Mouse (Mus musculus): ENCODE measurements around the gene Prdm16.

Prdm16 gene

DNA sequence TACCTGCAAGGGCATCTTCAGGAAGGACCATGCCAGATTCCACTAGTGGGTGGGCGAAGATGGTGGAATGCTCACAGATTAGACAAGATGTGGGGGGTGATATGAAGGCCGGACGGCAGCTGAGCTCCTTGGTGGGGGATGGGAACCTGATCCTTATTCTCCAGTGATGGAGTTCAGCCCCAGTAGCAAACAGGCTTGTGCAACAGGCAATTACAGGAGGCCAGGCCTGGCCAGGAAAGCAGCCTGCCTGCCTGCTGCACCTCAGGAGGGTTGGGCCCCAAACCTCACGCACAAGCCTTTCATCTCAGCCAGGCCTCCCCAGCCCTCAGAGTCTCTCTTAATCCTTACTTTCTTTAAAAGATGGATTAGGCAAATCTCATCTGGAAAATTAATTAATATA lies 124.9 kb downstream of the Prdm16 start:
- DNase-seq (ENCODE audit: low read depth), result no peak

DNA sequence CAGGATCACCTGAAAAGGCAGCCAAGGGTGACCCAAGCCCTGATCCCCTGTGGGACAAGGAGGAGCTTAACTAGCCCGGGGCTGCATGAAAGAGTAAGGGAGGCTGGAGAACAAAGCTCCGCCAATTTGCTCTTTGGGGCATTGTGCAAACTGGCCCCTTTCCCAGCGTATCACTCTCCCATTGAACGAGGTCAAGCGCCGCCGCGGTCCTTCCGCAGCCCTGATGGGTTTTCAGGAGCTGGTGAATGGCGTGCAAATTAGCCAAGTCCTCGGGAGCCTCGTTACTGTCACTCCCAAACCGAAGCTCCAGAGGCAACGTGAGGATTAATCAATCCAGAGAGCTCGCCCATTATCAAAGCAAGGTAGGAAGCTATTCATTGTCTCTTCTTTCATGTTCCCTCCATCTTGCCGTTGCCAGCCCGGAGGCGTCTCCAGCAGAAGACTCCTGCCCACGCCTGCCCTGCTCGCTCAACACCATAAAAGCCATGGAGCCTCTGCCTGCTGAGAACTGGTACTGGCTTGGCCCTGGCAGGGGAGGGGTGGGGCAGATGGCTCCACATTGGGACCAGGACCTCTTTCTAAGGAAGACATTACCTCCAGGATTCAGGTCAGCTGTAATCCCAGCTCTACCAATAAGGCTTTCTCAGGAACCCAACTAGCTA lies 129.8 kb downstream of the Prdm16 start:
- DNase-seq (ENCODE audit: low read depth), result no peak

DNA sequence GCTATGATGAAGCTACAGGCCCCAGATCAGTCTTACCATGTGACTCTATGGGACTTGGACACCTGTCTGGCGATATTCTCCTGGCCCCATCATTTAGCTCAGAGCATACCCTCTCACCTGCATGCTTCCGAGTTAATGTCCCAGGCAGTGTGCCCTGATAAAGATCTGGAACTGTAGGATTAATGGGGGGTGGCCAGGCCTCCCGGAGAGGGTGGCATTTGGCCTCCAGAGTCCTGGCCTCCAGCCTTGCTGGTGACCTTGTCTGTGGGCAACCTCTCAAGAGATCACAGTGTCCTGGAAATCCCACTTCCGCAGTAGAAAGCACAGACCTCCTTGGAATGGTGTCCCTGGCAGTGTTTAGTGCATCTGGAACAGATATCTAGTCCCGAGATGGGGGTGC lies 131.4 kb downstream of the Prdm16 start:
- DNase-seq (ENCODE audit: low read depth), result no peak

DNA sequence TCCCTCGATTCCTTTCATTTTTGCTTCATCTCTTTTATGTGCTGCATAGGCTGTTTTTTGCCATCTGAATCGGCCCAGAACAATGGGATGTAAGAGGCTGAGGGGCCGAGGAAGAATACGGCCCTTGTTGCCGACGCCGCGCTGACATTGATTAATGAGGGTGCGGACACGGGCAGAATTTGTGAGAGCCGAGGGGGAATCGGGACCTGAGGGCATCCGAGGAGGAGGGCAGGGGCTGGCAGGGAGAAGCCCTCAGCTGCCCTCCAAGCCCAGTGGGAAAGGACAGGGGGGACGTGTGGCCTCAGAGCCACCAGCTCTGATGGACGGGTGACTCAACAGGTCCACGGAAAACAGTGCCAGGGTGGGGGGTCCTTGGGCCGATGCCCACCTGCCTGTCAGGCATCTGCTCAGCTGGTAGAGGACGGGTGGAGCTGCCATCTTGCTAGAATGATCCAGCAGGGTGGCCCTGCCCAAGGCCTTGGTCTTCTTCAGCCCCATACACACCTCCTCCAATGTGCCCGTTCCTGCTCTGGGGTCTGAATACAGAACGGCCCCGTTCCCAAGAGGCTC lies 133.3 kb downstream of the Prdm16 start:
- no peak for DNase-seq (ENCODE audit: low read depth)

DNA sequence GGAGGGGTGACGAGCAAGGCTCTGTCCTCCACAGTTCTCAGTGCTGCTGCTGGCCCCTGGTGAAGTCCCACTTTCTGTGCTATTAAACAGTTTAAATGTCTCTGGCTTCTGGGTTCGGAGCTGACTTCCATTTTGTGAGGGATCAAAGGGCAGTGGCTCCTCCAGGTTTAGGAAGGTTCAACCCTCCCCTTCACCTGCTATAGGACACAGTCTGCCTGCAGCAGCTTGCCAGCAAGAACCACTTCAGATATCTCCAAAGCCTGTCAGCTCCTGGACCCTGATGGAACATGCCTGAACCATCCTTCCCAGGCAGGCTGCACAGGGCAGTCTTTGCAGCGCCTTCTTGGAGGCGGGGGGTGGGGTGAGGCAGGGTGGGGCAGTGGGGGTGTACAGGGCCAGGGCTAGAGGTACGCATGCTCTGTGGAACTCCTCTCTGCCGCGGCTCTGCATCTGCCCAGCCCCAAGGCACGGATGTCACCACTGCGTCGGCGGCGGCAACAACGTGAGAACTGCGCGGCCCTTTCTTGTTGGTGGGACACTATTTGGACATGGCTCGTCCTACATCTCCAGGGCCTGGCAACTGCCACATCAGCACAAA lies 134.2 kb downstream of the Prdm16 start:
- no peak for DNase-seq (ENCODE audit: low read depth)

DNA sequence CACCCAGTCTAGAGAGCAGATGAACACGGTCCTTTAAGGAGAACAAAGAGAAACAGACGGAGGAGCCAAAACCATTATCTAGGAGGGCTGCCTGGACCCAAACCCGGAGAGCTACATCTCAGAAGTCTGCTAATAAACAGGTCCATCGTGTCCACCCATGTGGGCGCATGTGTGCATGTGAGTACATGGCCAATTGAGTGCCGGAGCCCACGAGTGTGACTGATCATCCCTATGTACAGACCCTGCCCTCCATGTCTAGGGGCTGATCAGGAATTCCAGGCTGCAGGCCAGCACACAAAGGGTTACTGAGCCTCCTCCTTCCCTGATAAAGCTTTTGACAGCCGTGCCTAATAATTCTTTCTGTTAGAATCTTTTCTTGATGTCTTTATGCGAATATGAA lies 136.0 kb downstream of the Prdm16 start:
- DNase-seq (ENCODE audit: low read depth), result no peak

DNA sequence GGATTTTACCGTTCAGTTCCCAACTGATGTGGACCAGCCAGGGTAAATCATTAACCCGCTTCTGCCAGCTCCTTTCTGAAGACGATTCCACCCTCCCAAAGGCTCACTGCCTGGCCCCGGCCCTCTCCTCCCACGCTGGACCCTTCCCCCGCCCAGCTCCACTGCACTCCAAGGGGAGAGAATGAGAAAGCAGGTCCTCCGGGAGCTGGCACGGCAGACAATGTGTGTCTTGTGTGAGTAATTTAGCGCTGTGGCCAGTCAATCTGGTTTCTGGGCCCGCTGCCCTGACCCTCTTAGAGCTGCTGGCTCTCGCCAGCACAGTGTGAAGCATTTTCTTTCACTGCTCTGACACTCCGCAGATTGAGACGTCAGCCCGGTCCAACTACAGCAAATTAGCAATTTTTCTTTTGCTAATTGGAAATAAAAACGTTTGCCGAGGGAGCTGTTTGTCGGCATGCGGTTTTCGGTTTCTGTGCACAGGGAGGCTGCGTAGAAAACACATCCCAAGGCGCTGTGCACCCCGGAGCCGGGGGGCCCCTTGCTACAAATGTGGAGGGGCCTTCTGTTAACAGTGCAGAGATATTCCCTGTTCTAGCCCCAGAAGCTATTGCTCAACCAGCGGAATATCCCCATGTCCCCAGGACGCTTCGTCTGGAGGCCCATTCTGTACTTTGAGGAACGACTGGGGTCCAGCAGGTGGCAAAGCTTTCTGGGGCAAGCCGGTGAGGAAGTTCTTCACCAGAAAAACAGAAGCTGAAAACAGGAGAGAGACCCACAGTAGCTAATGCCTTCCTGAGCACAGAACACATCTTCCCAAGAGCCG lies 136.8 kb downstream of the Prdm16 start:
- DNase-seq (ENCODE audit: low read depth), result no peak

DNA sequence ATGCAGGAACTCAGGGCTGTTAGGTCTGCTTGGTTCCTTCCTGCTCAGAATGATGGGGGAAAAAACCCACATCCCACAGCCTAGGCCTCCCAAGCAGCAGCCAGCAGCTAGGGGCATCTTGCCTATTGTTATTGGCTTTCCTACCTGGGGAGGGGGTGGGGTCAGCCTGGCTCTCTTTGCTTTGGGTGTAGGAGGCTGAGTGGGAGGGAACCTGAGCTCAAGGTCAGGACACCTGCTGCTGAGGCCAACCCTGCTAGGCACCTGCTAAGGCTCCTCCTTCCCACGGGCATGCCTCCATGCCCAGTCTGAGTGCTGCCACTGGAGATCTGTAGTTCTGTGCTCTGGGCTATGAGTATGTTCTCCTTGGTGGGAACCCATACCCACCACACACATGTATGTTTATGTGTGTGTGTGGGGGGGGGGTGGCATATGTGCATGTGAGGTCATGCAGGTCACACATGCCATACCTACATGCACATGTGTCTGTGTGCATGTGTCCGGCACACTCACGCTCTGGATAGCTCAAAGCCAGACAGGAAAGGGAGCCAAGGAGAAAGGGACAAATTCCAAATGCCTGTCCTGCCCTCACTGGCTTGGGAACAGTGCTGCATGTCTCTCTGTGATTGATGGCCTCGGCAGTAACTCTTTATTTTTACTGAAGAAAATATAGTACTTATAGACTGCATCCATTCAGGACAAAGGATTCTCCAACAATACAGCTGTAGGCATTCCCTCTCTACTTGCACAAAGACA lies 139.1 kb downstream of the Prdm16 start:
- no peak for DNase-seq (ENCODE audit: low read depth)

DNA sequence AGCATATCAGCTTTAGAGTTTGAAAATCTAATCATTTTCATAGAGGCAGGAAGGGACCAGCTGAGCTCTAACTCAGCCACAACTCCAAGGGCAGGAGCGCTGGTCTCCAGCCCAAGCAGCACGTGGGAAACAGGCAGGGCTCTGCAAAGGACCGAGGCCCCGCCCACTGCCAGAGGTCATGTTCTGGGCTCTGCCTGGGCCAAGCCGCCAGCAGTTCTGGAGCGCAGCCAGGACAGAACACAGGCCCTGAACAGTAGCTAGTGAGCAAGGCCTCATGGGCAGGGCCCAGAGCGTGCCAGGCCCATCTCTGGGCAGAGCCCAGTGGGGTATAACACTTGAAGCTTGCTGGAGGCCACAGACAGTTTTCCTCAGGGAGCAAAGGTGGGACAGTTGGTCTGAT lies 139.7 kb downstream of the Prdm16 start:
- no peak for DNase-seq (ENCODE audit: low read depth)

DNA sequence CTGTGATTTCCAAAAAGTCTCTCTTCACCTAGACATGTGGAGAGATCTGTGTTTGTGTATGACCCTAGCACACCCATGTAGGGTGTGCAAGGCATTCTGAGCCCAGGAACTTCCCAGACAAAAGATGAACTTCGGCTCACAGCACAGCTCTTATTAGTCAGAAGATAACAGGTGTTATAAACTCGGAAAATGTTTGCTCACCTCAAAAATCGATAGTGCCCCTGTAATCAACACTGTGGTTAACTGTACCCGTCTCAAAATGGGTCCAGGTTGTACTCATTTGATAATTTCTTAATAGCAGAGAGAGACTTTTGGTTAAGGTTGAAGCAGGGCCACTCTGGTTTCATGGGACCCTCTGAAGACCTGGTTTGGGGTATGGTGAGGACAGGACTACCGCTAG lies 140.2 kb downstream of the Prdm16 start:
- no peak for DNase-seq (ENCODE audit: low read depth)

DNA sequence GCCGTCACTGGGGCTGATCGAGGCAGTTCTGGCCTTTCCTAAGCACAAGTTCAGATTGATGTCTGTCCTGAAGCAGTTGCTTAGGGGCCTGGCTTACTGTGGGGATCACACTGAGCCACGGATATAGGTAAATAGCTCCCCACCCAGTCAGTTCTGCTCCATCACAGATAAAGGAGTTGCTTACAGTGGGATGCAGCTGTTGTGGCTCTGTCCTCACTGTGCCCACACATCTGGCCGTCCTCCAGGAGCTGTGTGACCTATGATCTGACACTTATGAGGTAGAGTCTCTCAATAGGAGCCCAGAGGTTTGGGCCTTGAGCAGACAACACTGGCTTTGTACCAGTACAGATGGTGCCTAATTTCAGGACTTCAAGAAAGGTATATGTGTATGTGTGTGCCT lies 142.7 kb downstream of the Prdm16 start:
- no peak for DNase-seq (ENCODE audit: low read depth)

DNA sequence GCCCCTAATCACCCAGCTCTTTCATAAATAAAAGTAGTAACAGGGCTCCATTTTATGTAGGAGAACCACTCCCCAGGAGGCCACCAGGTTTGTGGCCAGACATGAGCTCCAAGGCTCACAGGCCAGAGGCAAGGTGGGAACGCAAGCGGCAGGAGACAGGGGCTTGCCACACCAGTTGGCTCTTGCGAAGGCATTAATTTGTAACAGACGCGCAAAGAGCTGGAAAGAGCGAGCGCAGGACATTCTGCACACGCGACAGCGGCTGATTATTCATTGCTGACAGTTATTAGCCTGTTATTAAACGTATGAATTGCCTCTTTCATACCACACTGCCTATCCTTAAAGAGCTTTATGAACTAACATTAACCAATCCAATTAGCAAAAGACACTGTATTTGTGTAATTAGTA lies 144.0 kb downstream of the Prdm16 start:
- no peak for DNase-seq (ENCODE audit: low read depth)

DNA sequence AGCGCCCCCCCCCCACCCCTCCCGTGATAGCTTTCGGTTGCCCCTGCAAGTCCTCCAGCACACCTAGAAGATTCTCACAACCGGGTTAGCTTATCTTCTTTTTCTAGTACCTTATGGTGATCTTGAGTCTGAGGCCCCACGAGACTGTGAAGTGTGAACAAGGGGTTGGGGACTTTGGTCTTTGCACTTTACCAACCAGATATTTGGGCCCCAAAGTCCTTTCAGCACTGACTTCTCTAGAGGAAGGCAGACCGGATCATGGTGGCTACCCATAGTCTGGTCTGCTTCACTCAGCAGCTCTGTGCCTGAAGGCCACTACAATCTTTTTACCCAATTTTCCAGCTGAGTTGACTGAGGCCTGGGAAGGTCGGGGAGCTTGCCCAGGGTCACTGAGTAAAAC lies 144.4 kb downstream of the Prdm16 start:
- DNase-seq (ENCODE audit: low read depth), result no peak

DNA sequence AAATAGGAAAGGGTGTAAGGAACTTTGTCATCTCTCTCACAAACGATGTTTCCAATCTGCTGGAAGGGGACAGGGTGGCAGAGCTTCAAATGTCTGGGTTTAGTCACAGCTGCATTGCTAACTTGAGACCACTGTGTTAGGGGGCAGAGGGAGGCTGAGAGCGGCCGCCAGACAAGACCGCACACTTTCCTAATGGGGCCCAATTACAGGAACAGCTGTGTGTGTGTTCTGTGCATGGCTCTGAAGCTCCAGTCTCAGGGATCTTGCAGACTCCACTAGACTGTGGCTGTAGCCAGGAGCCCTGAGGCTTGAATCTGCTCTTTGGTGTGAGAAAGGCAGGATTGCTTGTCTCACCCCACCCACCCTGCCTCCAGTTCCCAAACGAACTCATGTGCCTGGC lies 148.6 kb downstream of the Prdm16 start:
- no peak for DNase-seq (ENCODE audit: low read depth)

DNA sequence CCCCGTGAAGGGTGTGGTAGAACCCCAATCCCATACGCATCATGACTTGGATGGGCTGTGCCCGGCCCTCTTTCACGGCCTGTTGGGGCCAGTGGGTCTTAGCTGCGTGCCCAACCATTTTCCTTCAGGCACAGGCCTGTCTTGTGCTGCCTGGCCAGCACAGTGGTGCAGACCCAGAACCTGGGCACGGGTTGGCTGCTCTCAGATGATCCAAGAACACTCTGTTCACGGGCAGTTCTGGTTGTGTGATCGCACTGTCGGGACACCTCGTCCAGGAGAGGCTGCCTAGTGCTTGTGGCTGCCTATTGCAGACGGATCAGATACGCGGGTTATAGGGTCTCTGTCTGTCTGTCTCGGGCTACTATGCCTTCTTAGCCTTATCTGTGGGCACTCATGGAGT lies 154.0 kb downstream of the Prdm16 start:
- no peak for DNase-seq (ENCODE audit: low read depth)

DNA sequence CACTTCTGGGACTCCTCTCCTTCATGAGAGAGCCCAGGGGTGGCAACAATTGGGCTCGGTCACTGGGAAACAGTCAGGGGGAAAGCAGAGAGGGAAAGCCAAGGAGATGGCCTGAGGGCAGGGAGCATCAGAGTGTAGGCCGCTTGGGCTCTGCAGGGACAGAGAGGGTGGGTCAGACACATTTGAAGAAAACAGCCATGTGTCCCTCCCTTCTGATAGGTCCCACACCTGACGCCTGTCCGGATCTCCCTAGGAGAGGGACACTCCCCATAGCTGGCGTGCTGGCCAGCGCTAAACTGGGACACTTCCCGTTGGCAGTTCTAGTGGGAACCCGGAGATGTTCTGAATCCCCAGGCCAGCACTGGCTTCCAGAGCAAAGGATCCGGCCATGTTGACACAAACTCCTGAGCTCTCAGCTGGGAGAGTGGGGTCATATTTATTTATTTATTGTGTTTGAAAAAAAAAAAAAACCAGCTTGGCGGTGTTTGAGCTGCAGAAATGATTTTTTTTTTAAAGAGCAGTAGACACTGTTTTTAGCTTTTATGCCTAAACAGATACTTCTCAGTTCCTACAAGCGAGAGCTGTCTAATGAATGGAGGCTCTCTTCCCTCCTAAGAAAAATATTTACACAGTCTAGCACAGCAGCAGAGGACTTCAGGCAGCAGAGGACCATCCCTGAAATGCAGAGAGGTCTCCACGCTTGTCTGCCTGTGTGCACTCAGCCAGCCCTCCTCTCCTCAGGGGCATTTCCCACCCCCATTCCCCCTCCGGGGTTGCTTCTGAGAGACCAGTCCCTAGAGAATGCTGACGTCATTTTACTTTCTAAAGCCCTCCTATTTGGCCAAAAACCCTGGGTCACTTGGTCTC lies 154.7 kb downstream of the Prdm16 start:
- DNase-seq (ENCODE audit: low read depth), result no peak

DNA sequence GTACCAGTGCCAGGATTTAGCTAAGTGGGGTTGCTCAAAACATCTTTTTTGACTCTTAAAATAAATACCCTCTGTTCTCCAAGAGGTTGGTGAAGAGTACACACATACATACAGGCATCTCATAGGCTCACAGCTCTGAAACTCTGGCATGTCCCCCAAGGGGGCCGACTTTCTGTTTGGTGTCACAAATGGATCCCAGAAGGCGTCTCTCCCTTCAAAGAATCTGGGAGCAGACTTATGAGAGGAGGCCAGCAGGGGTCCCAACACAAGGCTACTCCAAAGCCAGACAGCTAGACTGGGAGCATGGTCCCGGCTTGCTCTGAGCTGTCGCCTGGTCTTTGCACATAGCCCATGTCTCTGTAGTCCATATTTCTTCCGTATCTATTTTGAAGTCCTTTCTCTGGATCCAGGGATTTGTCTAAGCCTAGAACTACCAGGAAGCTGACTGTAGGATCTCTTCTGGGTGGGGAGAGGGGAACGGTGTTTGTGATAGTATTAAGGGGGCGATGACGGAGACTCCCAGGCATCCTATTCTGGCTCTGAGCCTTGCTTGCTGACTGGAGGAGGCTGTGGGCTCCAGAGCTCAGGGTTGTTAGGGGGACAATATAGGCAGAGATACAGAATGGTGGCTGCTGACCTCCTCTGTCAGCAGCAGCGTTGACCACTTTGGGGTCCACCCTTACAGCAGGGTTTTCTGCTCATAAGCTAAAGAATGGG lies 156.0 kb downstream of the Prdm16 start:
- DNase-seq (ENCODE audit: low read depth), result no peak

DNA sequence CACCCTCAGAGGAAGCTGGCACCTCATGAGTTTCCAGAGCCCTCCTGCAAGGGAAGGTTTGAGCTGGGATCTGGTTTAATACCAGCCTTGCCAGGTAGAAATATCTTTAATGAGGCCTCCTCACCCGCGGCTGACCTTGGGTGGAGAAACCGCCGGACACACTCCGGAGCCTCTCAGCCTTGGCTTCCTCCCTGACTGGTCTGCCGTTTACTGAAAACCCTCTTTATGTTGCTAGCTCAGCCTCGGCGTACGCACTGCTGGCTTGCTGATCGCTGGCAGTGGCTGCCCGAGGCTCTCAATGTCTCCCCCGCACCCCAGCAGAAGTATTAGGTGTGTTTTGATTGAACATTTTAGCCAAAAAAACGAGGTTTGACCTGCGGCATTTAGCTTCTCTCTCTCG lies 156.5 kb downstream of the Prdm16 start:
- no peak for DNase-seq (ENCODE audit: low read depth)

DNA sequence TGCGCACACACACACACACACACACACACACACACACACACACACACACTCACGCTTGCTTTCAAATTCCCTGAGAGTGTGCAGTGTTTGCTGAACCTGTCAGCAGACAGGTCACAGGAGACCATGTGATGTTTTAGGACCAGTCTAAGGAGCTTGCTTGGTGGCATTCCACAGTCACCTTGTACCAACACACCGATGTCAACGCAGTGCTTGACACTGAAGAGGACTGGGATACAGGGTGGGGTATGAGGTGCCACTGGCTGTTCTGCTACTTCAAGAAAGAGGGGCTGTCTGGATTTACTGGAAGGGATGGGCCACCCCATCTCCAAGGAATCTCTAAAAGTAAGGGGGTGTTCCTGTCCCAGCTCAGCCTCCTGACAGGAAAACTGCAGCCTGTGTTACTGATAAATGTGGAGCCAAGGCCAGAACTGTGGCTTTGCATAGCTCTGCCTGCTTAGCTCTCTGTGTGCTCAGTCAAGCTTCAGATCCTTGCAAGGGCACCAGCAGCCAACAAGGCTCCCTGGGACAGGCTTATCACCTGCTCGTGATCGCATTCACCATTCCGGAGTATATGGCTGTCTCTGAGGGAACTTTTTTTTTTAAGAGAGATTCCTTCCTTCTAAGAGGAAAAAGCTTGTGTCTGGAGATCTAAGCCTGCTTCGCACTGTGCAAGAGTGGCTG lies 157.6 kb downstream of the Prdm16 start:
- no peak for DNase-seq (ENCODE audit: low read depth)

All from induced T-regulatory cell, adult 2 months (primary cell).